Mouse (Mus musculus) heart, embryonic 16.5 days (tissue): ENCODE measurements around the gene Gm20388. TPM values are rescaled to one million over a fixed set of nuclear protein-coding genes. Genes with fewer than 3 reads are reported as not detected.

Experiments used
- ATAC-seq: fragments of 200-750 bp; cut with Nextera tagmentation; replicated peaks from 2 replicates; pipeline ENCODE4 v1.8.0; 2017; ENCODE audit warnings: moderate number of reproducible peaks; ENCODE audit not compliant: insufficient read depth, low FRiP score; ENCODE audit errors: extremely low read depth
- H3K27ac ChIP-seq: fragments of 300-500 bp; sonication (generic); 2 replicates; pipeline ENCODE4 v1.5.1; 2014; ENCODE audit warnings: mild to moderate bottlenecking, low read length, control low read depth, moderate library complexity
- H3K27me3 ChIP-seq: fragments of 300-500 bp; sonication (generic); 2 replicates; pipeline ENCODE4 v1.6.1; 2014; ENCODE audit warnings: low read length, mixed read lengths; ENCODE audit not compliant: control insufficient read depth, insufficient read depth
- H3K36me3 ChIP-seq: fragments of 300-500 bp; sonication (generic); 2 replicates; pipeline ENCODE4 v1.6.1; 2014; ENCODE audit not compliant: control insufficient read depth, insufficient read depth
- H3K4me1 ChIP-seq: fragments of 300-500 bp; sonication (generic); 2 replicates; pipeline ENCODE4 v1.6.1; 2014; ENCODE audit warnings: low read length, mixed read lengths; ENCODE audit not compliant: control insufficient read depth, insufficient read depth
- H3K4me2 ChIP-seq: fragments of 300-500 bp; sonication (generic); 2 replicates; pipeline ENCODE4 v1.6.1; 2014; ENCODE audit warnings: low read depth, mild to moderate bottlenecking, control low read depth, low read length
- H3K4me3 ChIP-seq: fragments of 300-500 bp; sonication (generic); 2 replicates; pipeline ENCODE4 v1.5.1; 2014; ENCODE audit warnings: mild to moderate bottlenecking, control low read depth, low read length
- H3K9ac ChIP-seq: fragments of 300-500 bp; sonication (generic); 2 replicates; pipeline ENCODE4 v1.6.1; 2014; ENCODE audit warnings: low read length, control low read depth
- H3K9me3 ChIP-seq: fragments of 300-500 bp; sonication (generic); replicated peaks from 2 replicates; pipeline ENCODE4 v1.6.1; 2016; ENCODE audit warnings: low read length; ENCODE audit not compliant: control insufficient read depth
- WGBS: fragments of 180-500 bp; shearing (Covaris S2); extraction: QIAGEN DNeasy Blood & Tissue Kit; methylation state at CpG from one replicate; pipeline ENCODE4 v1.1.7; 2014; 5-methylcytosine and 5-hydroxymethylcytosine counted together
- polyA plus RNA-seq: library from polyadenylated mRNA; unstranded; fragments of >200 nt; fragmentation: Nextera tagmentation; extraction: Ambion mirVana; gene quantifications from 2 replicates; pipeline ENCODE4 v1.2.1, GENCODE M21; 2015

Gene Gm20388
- polyA plus RNA-seq, 1 experiment from 2014 or later = 4.5 TPM

GRCm38 (mm10) chr8:121850436-121850820 is 1939.8 kb downstream of the Gm20388 start:
- no peak overlapping the region for H3K4me3 ChIP-seq
- no peak for ATAC-seq
- no peaks in the 10 kb centered on the region for H3K27me3 ChIP-seq
- H3K4me2 ChIP-seq = peak overlapping the region; percentile 53
- WGBS = 38% methylated on average over 12 of the region's 12 CpGs
- peaks cover 15% of the 10 kb centered on the region for H3K4me1 ChIP-seq
- H3K9me3 ChIP-seq = no peaks in the 10 kb centered on the region
- no peaks in the 10 kb centered on the region for H3K36me3 ChIP-seq
- peak overlapping the region; percentile 10 for H3K9ac ChIP-seq
- H3K27ac ChIP-seq = no peak overlapping the region

DNA sequence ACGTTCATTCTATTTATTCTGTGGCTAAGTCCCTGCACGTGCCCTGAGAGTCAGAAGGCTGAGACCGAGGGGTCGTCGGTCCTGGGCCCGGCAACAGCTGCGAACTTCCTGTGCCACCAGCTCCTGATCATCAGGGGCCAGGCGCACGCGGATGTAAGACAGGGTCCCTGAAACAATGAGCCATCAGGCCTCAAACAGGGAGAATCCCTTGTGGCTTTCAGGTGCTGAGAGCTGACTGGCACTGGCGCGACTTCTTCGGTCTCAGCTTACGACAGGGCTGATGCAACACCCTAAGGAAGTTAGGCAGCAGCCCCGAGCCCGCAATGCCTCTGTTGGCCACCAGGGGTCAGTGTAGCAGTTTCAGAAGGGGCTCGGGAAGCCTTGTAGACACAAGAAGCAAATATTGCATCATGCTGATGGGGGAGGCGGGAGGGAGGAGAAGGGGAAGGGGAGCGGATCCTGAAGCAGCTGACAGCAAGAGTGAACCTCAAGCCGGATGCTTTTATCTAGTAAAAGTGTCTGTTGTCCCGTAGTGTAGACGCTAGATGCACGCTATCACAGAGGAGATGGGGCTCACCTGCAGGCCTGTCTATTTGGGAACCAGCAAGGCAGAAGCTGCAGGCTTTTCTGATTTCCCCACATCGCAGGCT is 1940.3 kb downstream of the Gm20388 start:
- Histone ChIP-seq H3K4me3 (peak overlapping the region; percentile 17), H3K36me3 (no peaks in the 10 kb centered on the region), H3K4me1 (peaks cover 15% of the 10 kb centered on the region), H3K27me3 (no peaks in the 10 kb centered on the region), H3K9ac (peak overlapping the region; percentile 10), H3K9me3 (no peaks in the 10 kb centered on the region), H3K4me2 (peak overlapping the region; percentile 53), H3K27ac (no peak overlapping the region)
- ATAC-seq = peak; percentile 63
- WGBS = 6% methylated on average over 24 of the region's 24 CpGs

- no peak overlapping the region for H3K4me2 ChIP-seq
- no peak overlapping the region for H3K27ac ChIP-seq
- WGBS = 66% methylated on average over 7 of the region's 7 CpGs
- H3K9ac ChIP-seq = no peak overlapping the region
- ATAC-seq = no peak
- no peak overlapping the region for H3K4me3 ChIP-seq
- peaks cover 15% of the 10 kb centered on the region for H3K4me1 ChIP-seq
- H3K9me3 ChIP-seq = no peaks in the 10 kb centered on the region
- no peaks in the 10 kb centered on the region for H3K27me3 ChIP-seq
- no peaks in the 10 kb centered on the region for H3K36me3 ChIP-seq
These were observed 1941.1 kb downstream of the Gm20388 start for GRCm38 (mm10) chr8:121851716-121852115.

- peaks cover 15% of the 10 kb centered on the region for H3K4me1 ChIP-seq
- H3K4me3 ChIP-seq = no peak overlapping the region
- ATAC-seq = peak; percentile 28; the same call in 1 of the 2 replicates
- H3K27ac ChIP-seq = 0 out of 2 replicates have a peak overlapping the region, but pooled peaks have one; percentile 23
- H3K36me3 ChIP-seq = no peaks in the 10 kb centered on the region
- H3K27me3 ChIP-seq = no peaks in the 10 kb centered on the region
- no peaks in the 10 kb centered on the region for H3K9me3 ChIP-seq
- 12% methylated on average over 7 of the region's 7 CpGs for WGBS
- H3K4me2 ChIP-seq = no peak overlapping the region
- no peak overlapping the region for H3K9ac ChIP-seq
These were observed 1941.8 kb downstream of the Gm20388 start for GRCm38 (mm10) chr8:121852464-121852863.

GRCm38 (mm10) chr8:121853586-121853985 is 1942.9 kb downstream of the Gm20388 start:
- H3K27ac ChIP-seq = no peak overlapping the region
- no peaks in the 10 kb centered on the region for H3K36me3 ChIP-seq
- H3K4me2 ChIP-seq = no peak overlapping the region
- 0 out of 2 replicates have a peak overlapping the region, but pooled peaks have one; percentile 4 for H3K9ac ChIP-seq
- WGBS = 66% methylated on average over 2 of the region's 2 CpGs
- peaks cover 15% of the 10 kb centered on the region for H3K4me1 ChIP-seq
- no peaks in the 10 kb centered on the region for H3K9me3 ChIP-seq
- H3K4me3 ChIP-seq = no peak overlapping the region
- ATAC-seq = no peak
- H3K27me3 ChIP-seq = no peaks in the 10 kb centered on the region

- H3K4me3 ChIP-seq = no peak overlapping the region
- H3K27ac ChIP-seq = no peak overlapping the region
- H3K27me3 ChIP-seq = no peaks in the 10 kb centered on the region
- no peak overlapping the region for H3K4me2 ChIP-seq
- H3K9ac ChIP-seq = no peak overlapping the region
- ATAC-seq = no peak
- no peaks in the 10 kb centered on the region for H3K9me3 ChIP-seq
- 81% methylated on average over 14 of the region's 14 CpGs for WGBS
- peaks cover 13% of the 10 kb centered on the region for H3K4me1 ChIP-seq
- H3K36me3 ChIP-seq = no peaks in the 10 kb centered on the region
These were observed 1945.6 kb downstream of the Gm20388 start for GRCm38 (mm10) chr8:121856071-121856746.

GRCm38 (mm10) chr8:121857331-121857730 is 1946.7 kb downstream of the Gm20388 start:
- no peaks in the 10 kb centered on the region for H3K36me3 ChIP-seq
- no peak overlapping the region for H3K4me2 ChIP-seq
- H3K4me1 ChIP-seq = peaks cover 9% of the 10 kb centered on the region
- H3K9me3 ChIP-seq = no peaks in the 10 kb centered on the region
- no peak overlapping the region for H3K4me3 ChIP-seq
- WGBS = 64% methylated on average over 9 of the region's 9 CpGs
- H3K9ac ChIP-seq = no peak overlapping the region
- no peaks in the 10 kb centered on the region for H3K27me3 ChIP-seq
- ATAC-seq = no peak
- H3K27ac ChIP-seq = no peak overlapping the region

DNA sequence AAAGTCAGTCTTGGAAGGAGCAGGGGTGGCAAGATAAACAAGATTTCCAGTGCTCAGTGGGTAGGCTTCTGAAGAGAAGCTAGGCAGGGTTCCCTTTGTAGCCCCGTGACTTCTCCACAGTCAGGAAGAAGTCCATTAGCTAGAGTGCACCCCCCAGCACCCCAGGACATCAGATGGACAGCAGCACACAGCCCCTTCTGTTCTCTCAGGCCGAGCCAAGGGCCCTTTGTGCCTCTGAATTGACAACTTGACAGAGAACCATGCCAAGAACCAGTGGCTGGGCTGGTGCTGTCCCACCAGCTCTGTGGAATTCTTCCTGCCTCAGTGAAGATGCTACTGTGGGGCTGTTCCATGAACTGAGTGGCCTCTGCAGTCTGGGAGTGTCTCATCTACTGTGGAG is 1947.1 kb downstream of the Gm20388 start:
- 38% methylated on average over 2 of the region's 2 CpGs for WGBS
- H3K4me3 ChIP-seq = no peak overlapping the region
- no peaks in the 10 kb centered on the region for H3K36me3 ChIP-seq
- no peak overlapping the region for H3K4me2 ChIP-seq
- no peak for ATAC-seq
- H3K27me3 ChIP-seq = no peaks in the 10 kb centered on the region
- peaks cover 6% of the 10 kb centered on the region for H3K4me1 ChIP-seq
- H3K27ac ChIP-seq = no peak overlapping the region
- H3K9me3 ChIP-seq = no peaks in the 10 kb centered on the region
- H3K9ac ChIP-seq = no peak overlapping the region

DNA sequence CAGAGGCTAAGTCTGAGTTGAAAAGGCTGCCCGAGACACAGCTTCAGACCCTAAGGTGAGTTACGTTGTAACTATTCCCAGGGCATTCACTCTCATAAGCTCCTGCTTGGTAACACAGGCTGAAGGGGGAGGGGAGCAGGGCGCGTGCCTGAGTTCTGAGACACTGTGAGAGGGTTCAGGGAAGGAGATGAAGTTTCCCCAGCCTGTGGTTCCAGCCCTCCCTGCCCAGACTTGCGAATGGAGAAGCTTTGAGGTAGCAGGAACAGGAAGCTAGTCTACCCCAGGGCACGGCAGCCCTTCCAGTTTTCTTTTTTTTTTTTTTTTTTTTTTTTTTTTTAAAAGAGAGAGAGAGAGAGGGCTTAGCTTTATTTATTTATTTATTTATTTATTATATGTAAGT is 1950.6 kb downstream of the Gm20388 start:
- no peak overlapping the region for H3K9ac ChIP-seq
- no peaks in the 10 kb centered on the region for H3K4me1 ChIP-seq
- WGBS = 49% methylated on average over 6 of the region's 6 CpGs
- no peaks in the 10 kb centered on the region for H3K36me3 ChIP-seq
- H3K4me2 ChIP-seq = no peak overlapping the region
- H3K9me3 ChIP-seq = no peaks in the 10 kb centered on the region
- no peaks in the 10 kb centered on the region for H3K27me3 ChIP-seq
- ATAC-seq = no peak
- H3K4me3 ChIP-seq = no peak overlapping the region
- no peak overlapping the region for H3K27ac ChIP-seq
